Mouse (Mus musculus): ENCODE results near the gene Timd2. TPM values are rescaled to one million over a fixed set of nuclear protein-coding genes. Genes with fewer than 3 reads are reported as not detected.

Gene Timd2
- polyA plus RNA-seq, 1 experiment from 2014 or later: not detected

Other genes with a start within 250 kb of the Timd2 start
- gene Gm12169, start 182.8 kb downstream of the Timd2 start, polyA plus RNA-seq (2014; fragmentation: Nextera tagmentation; extraction: Ambion mirVana): not detected in 2 replicates
- gene BC053393, start 135.5 kb downstream of the Timd2 start, polyA plus RNA-seq (2014; fragmentation: Nextera tagmentation; extraction: Ambion mirVana): not detected in 2 replicates
- not detected in 2 replicates for gene Dppa1, start 77.8 kb downstream of the Timd2 start, polyA plus RNA-seq (2014; fragmentation: Nextera tagmentation; extraction: Ambion mirVana)
- gene Havcr1, start 28.0 kb upstream of the Timd2 start, polyA plus RNA-seq (2014; fragmentation: Nextera tagmentation; extraction: Ambion mirVana): not detected in 2 replicates
- 0.31 TPM in 1 of 2 replicates, not detected in the other for gene Timd4, start 103.7 kb upstream of the Timd2 start, polyA plus RNA-seq (2014; fragmentation: Nextera tagmentation; extraction: Ambion mirVana)

All from embryonic facial prominence, embryonic 11.5 days (tissue).